Mouse (Mus musculus): Measurements from ENCODE around the gene Ccnf.
A peak's percentile ranks its signal among the peaks of the same experiment; 100 is the strongest.

Ccnf gene

DNA sequence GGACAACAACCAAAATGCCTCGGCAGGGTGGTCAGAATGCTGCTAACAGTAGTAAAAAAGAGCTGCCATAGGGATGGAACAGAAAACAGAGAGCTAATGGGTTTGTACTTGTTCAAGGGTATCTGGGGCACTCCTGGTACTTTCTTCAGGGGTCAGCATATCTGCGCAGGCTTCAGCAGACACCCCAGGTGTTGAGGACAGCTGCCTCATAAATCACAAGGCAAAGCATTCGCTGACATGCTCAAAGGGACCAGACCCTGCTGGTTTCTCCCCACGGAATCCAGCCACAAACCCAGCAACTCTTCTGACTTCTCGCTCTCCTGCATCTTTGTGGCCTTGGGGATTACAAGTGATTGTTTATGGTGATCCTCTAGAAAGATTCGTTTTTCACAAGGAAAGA, 28.6 kb downstream of the Ccnf start:
- no peak for DNase-seq

DNA sequence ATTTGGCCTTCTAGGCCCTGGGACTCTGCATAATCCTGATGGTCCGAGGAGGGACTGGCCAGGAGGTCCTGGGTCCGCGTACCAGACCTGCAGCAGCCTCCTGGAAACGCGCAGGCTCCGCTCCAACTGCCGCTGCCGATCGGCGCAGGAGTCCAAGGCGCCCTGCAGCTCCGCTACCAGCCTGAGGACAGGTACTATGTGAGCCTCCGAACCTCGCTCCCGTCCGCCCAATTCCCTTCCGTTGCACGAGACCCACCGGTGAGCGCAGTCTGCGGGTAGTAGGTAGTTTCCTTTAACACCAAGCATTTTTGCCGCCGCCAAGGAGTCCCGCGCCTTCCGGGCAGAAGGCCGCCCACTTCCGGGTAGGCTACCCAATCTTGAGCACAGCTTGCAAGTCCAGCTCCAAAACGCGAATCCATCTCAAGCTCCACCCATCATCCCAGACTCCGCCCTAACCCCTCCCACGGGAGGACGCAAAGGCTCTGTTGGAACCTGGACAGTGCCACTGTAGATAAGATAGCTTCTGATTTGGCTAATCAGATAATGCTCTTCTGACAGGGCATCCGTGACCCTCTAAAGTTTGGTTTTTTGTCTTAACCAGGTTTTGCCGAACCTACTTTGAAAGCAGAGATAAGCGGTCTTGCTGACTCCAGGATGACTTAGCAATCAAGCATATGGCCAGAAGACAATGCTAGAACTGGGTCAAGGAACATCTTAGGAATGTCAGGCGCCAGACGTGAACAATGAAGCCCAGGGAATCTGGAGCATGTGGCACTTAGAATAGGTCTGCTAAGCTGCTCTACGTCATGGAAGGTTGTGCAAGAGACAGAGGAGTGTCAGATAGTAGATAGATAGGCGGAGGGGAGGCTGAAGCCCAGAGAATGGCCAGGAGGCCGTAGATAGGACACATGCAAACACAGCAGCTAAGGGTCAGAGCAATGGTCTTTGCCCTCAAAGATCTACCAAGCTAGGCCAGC, 30.6 kb downstream of the Ccnf start, which contains the start of gene Tedc2:
Tedc2 (minus strand) TSS at position 417 of the 977 bp plus-strand sequence.
- DNase-seq: peak; percentile 84

DNA sequence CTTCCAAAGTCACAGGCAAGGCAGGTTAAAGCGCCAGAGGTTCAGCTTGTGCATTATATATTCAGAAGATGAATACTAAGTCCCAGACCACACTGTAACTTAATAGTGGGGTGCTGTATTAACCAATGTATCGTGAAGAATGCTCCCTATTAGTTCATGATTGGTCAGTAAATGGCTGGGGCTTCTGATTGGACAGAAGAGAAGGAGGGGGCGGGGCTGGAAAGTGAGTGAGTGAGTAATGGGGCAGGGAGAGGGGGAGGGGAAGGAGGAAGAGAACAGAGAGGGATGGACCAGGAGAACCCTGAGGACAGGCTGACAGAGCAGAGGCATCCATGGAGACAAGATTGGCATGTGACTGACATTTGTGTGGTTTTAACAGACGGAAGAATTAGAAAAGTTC, 34.4 kb downstream of the Ccnf start:
- no peak for DNase-seq

GRCm38 (mm10) chr17:24213186-24213585, 38.1 kb downstream of the Ccnf start:
- no peak for DNase-seq

- DNase-seq: no peak
These were observed 38.8 kb downstream of the Ccnf start for GRCm38 (mm10) chr17:24212441-24213018.

GRCm38 (mm10) chr17:24211631-24212440, 39.4 kb downstream of the Ccnf start:
- peak; percentile 81 for DNase-seq

- DNase-seq: no peak
These were observed 40.7 kb downstream of the Ccnf start for GRCm38 (mm10) chr17:24210591-24210990.

- DNase-seq: no peak
These were observed 41.4 kb downstream of the Ccnf start for GRCm38 (mm10) chr17:24209916-24210240.

GRCm38 (mm10) chr17:24209043-24209915, 42.0 kb downstream of the Ccnf start, which contains the start of gene Ntn3:
Ntn3 (minus strand) TSS chr17:24209531.
- peak; percentile 60 for DNase-seq

DNA sequence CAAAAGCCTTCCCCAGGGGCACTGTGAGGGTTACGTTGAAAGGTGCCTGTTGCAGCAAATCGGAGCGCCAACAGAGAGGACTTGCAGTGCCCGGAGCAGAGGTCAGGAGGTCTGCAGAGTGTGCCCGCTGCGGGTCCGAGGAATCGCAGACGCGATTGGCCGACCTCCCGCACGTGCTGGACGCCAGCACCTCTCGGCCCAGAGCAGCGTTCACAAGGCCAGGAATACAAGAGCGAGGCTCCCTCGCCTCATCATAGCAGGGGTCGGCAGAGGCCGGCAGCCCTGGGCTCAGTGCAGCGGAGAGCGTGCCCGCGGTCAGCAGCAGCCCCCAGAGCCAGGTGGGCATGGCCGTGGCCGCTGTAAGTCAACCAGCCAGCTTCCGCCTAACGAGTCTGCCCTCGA, 42.6 kb downstream of the Ccnf start:
- no peak for DNase-seq

GRCm38 (mm10) chr17:24207768-24208640, 43.3 kb downstream of the Ccnf start:
- DNase-seq: no peak

DNA sequence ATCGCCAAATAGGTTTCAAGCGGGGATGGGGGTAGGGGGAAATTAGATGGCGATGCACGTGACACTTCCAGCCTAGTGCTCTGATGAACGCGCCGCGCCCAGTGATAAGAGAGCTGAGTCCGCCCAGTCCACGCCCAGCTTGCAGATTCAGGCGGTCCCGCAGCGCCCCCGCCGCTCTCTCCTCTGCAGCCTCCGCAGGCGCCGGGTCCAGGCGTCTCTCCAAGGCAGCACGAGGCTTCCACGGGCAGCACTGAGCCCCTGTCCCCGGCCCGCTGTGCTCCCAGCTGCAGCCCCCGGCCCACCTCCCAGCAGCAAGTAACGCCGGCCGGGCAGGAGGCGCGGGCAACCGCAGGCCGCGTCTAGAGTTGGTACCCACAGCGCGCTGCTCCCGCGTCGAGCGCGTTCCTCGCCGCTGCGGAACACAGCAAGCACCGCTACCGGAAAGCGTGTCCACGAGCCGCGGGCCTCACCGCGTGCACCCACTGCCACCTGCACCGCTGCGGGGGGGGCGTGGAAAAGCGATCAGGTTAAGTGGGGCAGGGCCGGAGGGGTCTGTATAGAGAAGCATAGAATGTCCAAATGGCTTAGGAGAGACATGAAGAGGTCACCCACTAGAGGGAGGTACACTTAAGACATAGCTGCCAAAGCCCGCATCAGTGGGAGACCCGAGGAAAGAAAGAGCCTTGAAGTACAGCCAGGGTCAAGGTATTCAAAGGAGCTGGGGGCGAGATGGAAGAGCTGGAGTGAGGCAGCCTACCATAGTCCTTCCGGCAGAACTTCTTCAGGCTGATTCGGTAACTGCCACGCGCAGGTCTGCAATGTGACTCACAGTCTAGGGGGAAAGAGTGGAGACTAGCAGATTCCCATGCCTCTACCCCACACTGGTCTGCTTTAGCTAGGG, 44.6 kb downstream of the Ccnf start:
- peak; percentile 81 for DNase-seq

DNA sequence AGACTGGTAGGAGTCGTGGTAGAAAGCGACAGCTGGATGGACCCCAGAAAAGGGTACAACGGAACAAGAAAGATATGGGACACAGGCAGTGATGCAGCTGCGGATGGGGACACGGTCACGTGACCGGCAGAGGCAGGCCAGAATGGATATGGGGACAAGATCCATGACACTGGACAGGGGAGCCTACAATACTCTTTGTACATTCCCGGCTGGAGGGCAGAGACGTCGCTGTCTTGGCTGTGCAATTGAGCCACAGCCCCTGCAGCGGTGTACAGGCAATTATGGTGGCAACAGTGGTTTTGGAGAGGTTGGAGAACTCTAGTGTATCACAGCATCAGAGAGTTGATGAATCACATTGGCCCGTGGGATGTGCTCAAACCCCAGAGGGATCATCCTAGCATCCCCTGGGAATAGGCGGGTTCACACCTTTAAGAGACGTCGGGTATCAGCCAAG, 45.3 kb downstream of the Ccnf start:
- peak; percentile 45 for DNase-seq

DNA sequence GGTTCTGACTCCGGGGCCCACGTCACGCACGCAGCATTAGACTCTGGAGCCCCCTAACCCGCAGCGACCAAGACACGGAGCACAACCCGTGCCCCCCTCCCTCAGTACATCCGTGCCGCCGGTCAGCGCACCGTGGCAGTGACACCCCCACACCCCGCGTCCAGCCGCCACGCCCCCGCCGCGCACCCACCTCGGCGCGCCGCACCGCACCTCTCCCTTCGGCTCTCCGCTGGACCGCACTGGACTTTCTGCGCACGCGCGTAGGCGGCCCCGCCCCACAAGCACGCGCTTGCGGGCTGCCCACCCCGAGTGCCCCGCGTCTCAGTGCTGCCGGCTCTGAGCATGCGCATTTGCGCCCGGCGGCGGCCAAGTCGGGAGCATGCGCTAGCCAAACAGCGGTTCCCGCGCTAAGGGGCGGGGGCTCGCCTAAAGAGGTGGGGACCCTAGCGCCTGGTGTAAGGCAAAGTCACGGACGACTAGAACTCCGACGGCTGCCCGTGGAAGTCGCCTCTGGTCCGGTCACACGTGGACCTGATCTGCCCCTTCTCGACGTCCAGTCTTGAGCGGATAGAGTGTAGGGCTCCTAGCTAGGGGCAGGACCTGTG, 45.9 kb downstream of the Ccnf start, which contains the start of gene Tbc1d24:
Tbc1d24 (minus strand) TSS at position 279 of the 605 bp plus-strand sequence.
- peak; percentile 95 for DNase-seq

- no peak for DNase-seq
These were observed 46.4 kb downstream of the Ccnf start for GRCm38 (mm10) chr17:24204846-24205245.

- DNase-seq: no peak
These were observed 47.4 kb downstream of the Ccnf start for GRCm38 (mm10) chr17:24203611-24204534.

DNA sequence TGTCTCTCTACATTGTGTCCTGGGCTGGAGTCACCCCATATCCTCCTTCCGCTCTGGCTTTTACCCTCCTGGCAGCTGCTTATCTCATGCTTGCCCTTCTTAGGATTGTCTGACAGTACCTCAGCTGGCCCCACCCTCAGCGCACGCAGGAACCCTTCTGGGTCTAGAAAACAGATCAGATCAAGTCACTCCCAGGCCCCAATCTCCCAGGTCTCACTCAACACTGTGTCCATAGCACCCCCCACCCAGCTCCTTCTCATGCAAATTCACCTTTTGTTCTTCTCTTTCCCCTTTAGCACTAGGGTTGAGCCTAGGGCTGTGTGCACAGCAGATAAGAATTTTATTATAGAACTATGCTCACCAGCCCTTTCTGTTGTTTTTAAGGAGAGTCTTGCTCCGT, 48.2 kb downstream of the Ccnf start:
- DNase-seq: no peak

GRCm38 (mm10) chr17:24201092-24201491, 50.2 kb downstream of the Ccnf start:
- no peak for DNase-seq

All from right cerebral cortex, postnatal 14 days (tissue).